Mouse (Mus musculus) MEL (cell line): Measurements from ENCODE around the gene Cox11. TPM values are rescaled to one million over a fixed set of nuclear protein-coding genes. Genes with fewer than 3 reads are reported as not detected.
A peak's percentile ranks its signal among the peaks of the same experiment; 100 is the strongest.

ENCODE experiments used
- DNase-seq: peaks from one replicate; pipeline ENCODE4 v3.0.0; 2011; ENCODE audit warnings: low read depth, low spot score
- H3K27ac ChIP-seq: 2 replicates; pipeline ENCODE4 v1.5.1; 2012; ENCODE audit warnings: low read depth, mild to moderate bottlenecking, control low read depth, low read length, moderate library complexity; ENCODE audit not compliant: control insufficient read depth
- H3K27me3 ChIP-seq, 2 experiments: fragments of 150-350 bp in 1 of 2; sonication (generic) in 1 of 2; 2 replicates each; pipeline ENCODE4 v1.6.1; 2012; ENCODE audit warnings: low read length in 2 of 2, mild to moderate bottlenecking in 2 of 2, improper control_type of control experiment in 1 of 2, moderate library complexity in 1 of 2; ENCODE audit not compliant: insufficient read depth in 2 of 2, control insufficient read depth in 1 of 2
- H3K36me3 ChIP-seq, 2 experiments: 2 replicates each; pipeline ENCODE4 v1.6.1; 2012 to 2014; ENCODE audit warnings: low read length in 2 of 2, improper control_type of control experiment in 1 of 2, inconsistent platforms in 1 of 2, mild to moderate bottlenecking in 1 of 2; ENCODE audit not compliant: insufficient read depth in 2 of 2, control insufficient read depth in 1 of 2
- H3K4me1 ChIP-seq, 2 experiments: fragments of 150-350 bp in 1 of 2; sonication (generic) in 1 of 2; 2 replicates each; pipeline ENCODE4 v1.6.1; 2012; ENCODE audit warnings: low read length in 2 of 2, improper control_type of control experiment in 1 of 2, mild to moderate bottlenecking in 1 of 2; ENCODE audit not compliant: insufficient read depth in 2 of 2, control insufficient read depth in 1 of 2
- H3K4me3 ChIP-seq, 2 experiments: fragments of 150-350 bp in 1 of 2; sonication (generic) in 1 of 2; 2 replicates each; pipeline ENCODE4 v1.5.1; 2012; ENCODE audit warnings: low read depth in 2 of 2, low read length in 2 of 2, mild to moderate bottlenecking in 2 of 2, moderate library complexity in 2 of 2, control low read depth in 1 of 2, improper control_type of control experiment in 1 of 2; ENCODE audit not compliant: control insufficient read depth in 1 of 2, insufficient read depth in 1 of 2
- H3K79me2 ChIP-seq: 2 replicates; pipeline ENCODE4 v1.6.1; 2012; ENCODE audit warnings: mild to moderate bottlenecking, low read length, moderate library complexity; ENCODE audit not compliant: control insufficient read depth, poor library complexity, insufficient read depth
- H3K9ac ChIP-seq: 2 replicates; pipeline ENCODE4 v1.6.1; 2012; ENCODE audit warnings: low read depth, mild to moderate bottlenecking, control low read depth, low read length, moderate library complexity; ENCODE audit not compliant: control insufficient read depth, poor library complexity, severe bottlenecking
- H3K9me3 ChIP-seq: fragments of 150-350 bp; sonication (generic); replicated peaks from 2 replicates; pipeline ENCODE4 v1.6.1; 2012; ENCODE audit warnings: mild to moderate bottlenecking, low read length, improper control_type of control experiment, moderate library complexity; ENCODE audit not compliant: insufficient read depth
- CTCF ChIP-seq, 3 experiments: IDR thresholded peaks in 2 of 3; conservative IDR thresholded peaks in 1 of 3; 2 replicates each; pipeline ENCODE4 v1.5.1; 2011 to 2012; ENCODE audit warnings: low read length in 3 of 3, low read depth in 2 of 3, mild to moderate bottlenecking in 2 of 3, improper control_type of control experiment in 1 of 3, inconsistent platforms in 1 of 3, mixed read lengths in 1 of 3, moderate library complexity in 1 of 3; ENCODE audit not compliant: control insufficient read depth in 1 of 3, insufficient read depth in 1 of 3, poor library complexity in 1 of 3, severe bottlenecking in 1 of 3
- ELF1 ChIP-seq: IDR thresholded peaks from 2 replicates; pipeline ENCODE4 v1.6.1; 2014; ENCODE audit warnings: low read depth, mild to moderate bottlenecking, inconsistent platforms, low read length, improper control_type of control experiment, moderate library complexity
- EP300 ChIP-seq, 2 experiments: IDR thresholded peaks; 2 replicates each; pipeline ENCODE4 v1.6.1; 2011; ENCODE audit warnings: improper control_type of control experiment in 2 of 2, low read length in 2 of 2, low read depth in 1 of 2, mild to moderate bottlenecking in 1 of 2
- GABPA ChIP-seq: IDR thresholded peaks from 2 replicates; pipeline ENCODE4 v1.6.1; 2012; ENCODE audit warnings: low read depth, mild to moderate bottlenecking, inconsistent platforms, low read length, improper control_type of control experiment, moderate library complexity
- HCFC1 ChIP-seq: IDR thresholded peaks from 2 replicates; pipeline ENCODE4 v1.6.1; 2012; ENCODE audit warnings: low read depth, mild to moderate bottlenecking, inconsistent platforms, low read length, improper control_type of control experiment, moderate library complexity
- JUND ChIP-seq: IDR thresholded peaks from 2 replicates; pipeline ENCODE4 v1.6.1; 2011; ENCODE audit warnings: low read depth, mild to moderate bottlenecking, improper control_type of control experiment, low read length
- KAT2A ChIP-seq: conservative IDR thresholded peaks from 2 replicates; pipeline ENCODE4 v1.6.1; 2012; ENCODE audit warnings: low read depth, low read length, improper control_type of control experiment, inconsistent platforms
- MAX ChIP-seq: IDR thresholded peaks from 2 replicates; pipeline ENCODE4 v1.6.1; 2011; ENCODE audit warnings: low read length, improper control_type of control experiment
- MEF2A ChIP-seq: IDR thresholded peaks from 2 replicates; pipeline ENCODE4 v1.6.1; 2014; ENCODE audit warnings: low read depth, mild to moderate bottlenecking, inconsistent platforms, low read length, improper control_type of control experiment; ENCODE audit not compliant: poor library complexity, insufficient replicate concordance, severe bottlenecking; ENCODE audit errors: extremely low read depth
- MXI1 ChIP-seq: IDR thresholded peaks from 2 replicates; pipeline ENCODE4 v1.6.1; 2011; ENCODE audit warnings: mild to moderate bottlenecking, low read depth, low read length, improper control_type of control experiment
- MYB ChIP-seq: IDR thresholded peaks from 2 replicates; pipeline ENCODE4 v1.6.1; 2011; ENCODE audit warnings: mild to moderate bottlenecking, low read depth, low read length, improper control_type of control experiment
- NELFE ChIP-seq: IDR thresholded peaks from 2 replicates; pipeline ENCODE4 v1.6.1; 2011; ENCODE audit warnings: low read depth, low read length, improper control_type of control experiment
- NRF1 ChIP-seq: IDR thresholded peaks from 2 replicates; pipeline ENCODE4 v1.6.1; 2014; ENCODE audit warnings: low read depth, mild to moderate bottlenecking, inconsistent platforms, low read length, improper control_type of control experiment, moderate library complexity; ENCODE audit not compliant: poor library complexity, insufficient read depth, severe bottlenecking
- POLR2A ChIP-seq, 2 experiments: IDR thresholded peaks; 2 replicates each; pipeline ENCODE4 v1.6.1; 2011 to 2012; ENCODE audit warnings: low read length in 2 of 2, mild to moderate bottlenecking in 2 of 2, control low read depth in 1 of 2, improper control_type of control experiment in 1 of 2, low read depth in 1 of 2, moderate library complexity in 1 of 2; ENCODE audit not compliant: control insufficient read depth in 1 of 2, insufficient read depth in 1 of 2, poor library complexity in 1 of 2
- POLR2AphosphoS2 ChIP-seq: IDR thresholded peaks from 2 replicates; pipeline ENCODE4 v1.6.1; 2011; ENCODE audit warnings: low read length, improper control_type of control experiment
- TAL1 ChIP-seq: IDR thresholded peaks from 2 replicates; pipeline ENCODE4 v1.6.1; 2012; ENCODE audit warnings: mild to moderate bottlenecking, inconsistent platforms, low read length, moderate library complexity, mixed read lengths
- TBP ChIP-seq: IDR thresholded peaks from 2 replicates; pipeline ENCODE4 v1.8.0; 2011; ENCODE audit warnings: low read depth, low read length, improper control_type of control experiment
- USF1 ChIP-seq: IDR thresholded peaks from 2 replicates; pipeline ENCODE4 v1.6.1; 2014; ENCODE audit warnings: low read depth, mild to moderate bottlenecking, inconsistent platforms, low read length, improper control_type of control experiment, moderate library complexity
- USF2 ChIP-seq, 2 experiments: IDR thresholded peaks; 2 replicates each; pipeline ENCODE4 v1.6.1; 2011 to 2012; ENCODE audit warnings: improper control_type of control experiment in 2 of 2, low read length in 2 of 2, borderline replicate concordance in 1 of 2, inconsistent platforms in 1 of 2, low read depth in 1 of 2, mild to moderate bottlenecking in 1 of 2; ENCODE audit not compliant: insufficient read depth in 1 of 2
- ZKSCAN1 ChIP-seq: IDR thresholded peaks from 2 replicates; pipeline ENCODE4 v1.6.1; 2012; ENCODE audit warnings: low read depth, mild to moderate bottlenecking, inconsistent platforms, low read length, improper control_type of control experiment, moderate library complexity
- ZMIZ1 ChIP-seq: IDR thresholded peaks from 2 replicates; pipeline ENCODE4 v1.6.1; 2012; ENCODE audit warnings: low read depth, mild to moderate bottlenecking, inconsistent platforms, low read length, improper control_type of control experiment, moderate library complexity
- polyA plus RNA-seq, 2 experiments: library from polyadenylated mRNA; stranded (reverse) in 1 of 2; unstranded in 1 of 2; fragments of >175 nt in 1 of 2; fragments of >200 nt in 1 of 2; gene quantifications; 2 replicates each; pipeline versions ENCODE4 v1.2.1 to v1.2.4; 2012; ENCODE audit warnings: low replicate concordance in 2 of 2, low read depth in 1 of 2; ENCODE audit not compliant: insufficient read length in 2 of 2, insufficient read depth in 1 of 2, missing spikeins in 1 of 2
- total RNA-seq: library from RNA; depleted of rRNA; stranded (reverse); fragments of 300-350 nt; gene quantifications from 2 replicates; pipeline ENCODE4 v1.2.3, GENCODE M21; 2012

Gene Cox11
- total and polyA plus RNA-seq, 3 experiments, result 19.3 to 21.0 TPM; not detected in 1

DNA sequence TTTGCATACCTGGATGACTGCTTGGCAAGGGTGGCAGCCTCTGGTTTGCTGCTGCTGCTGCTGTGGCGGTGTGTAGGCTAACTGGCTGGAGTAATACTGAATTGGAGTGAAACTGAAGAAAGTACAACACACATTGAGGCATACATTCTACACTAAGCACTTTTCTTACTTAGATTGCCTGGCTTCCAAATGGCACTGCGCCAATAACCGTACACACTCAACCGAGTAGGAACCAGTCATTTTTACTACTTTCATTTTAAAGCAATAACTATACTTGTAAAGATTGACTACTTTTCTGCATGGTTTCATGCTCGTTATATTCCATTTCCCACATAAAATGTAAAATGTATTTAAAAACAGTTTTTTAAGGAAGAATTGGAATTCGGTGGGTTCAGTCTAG is 11.8 kb downstream of the Cox11 start:
- H3K4me1 ChIP-seq, result peaks cover 0 to 6% of the 10 kb centered on the region in 2 experiments; a peak in 1 of 4 replicates
- H3K27ac ChIP-seq, result no peak overlapping the region
- peaks cover 17 to 24% of the 10 kb centered on the region in 2 experiments for H3K36me3 ChIP-seq
- no peaks in the 10 kb centered on the region for H3K27me3 ChIP-seq
- H3K79me2 ChIP-seq, result no peaks in the 10 kb centered on the region
- no peak overlapping the region for H3K9ac ChIP-seq
- H3K4me3 ChIP-seq, result no peak overlapping the region
- TF ChIP-seq ELF1, result no peak
- TF ChIP-seq NRF1, result no peak
- no peak for TF ChIP-seq EP300 (IDR thresholded peaks at IDR 0.05; ENCODE audit: low read depth in 1 of 2, low read length in 2 of 2)
- TF ChIP-seq TAL1, result no peak
- TF ChIP-seq CTCF (IDR thresholded peaks at IDR 0.05 in 2 of 3, conservative IDR thresholded peaks at IDR 0.05 in 1 of 3; ENCODE audit: control insufficient read depth in 1 of 3, insufficient read depth in 1 of 3, low read depth in 2 of 3, low read length in 3 of 3, poor library complexity in 1 of 3, severe bottlenecking in 1 of 3), result no peak
- no peak for TF ChIP-seq HCFC1
- no peak for TF ChIP-seq USF2 (IDR thresholded peaks at IDR 0.05; ENCODE audit: borderline replicate concordance in 1 of 2, insufficient read depth in 1 of 2, low read depth in 1 of 2, low read length in 2 of 2)
- TF ChIP-seq MAX, result no peak
- no peak for TF ChIP-seq ZMIZ1
- no peak for TF ChIP-seq USF1
- no peak for TF ChIP-seq KAT2A
- no peak for TF ChIP-seq MEF2A
- TF ChIP-seq MYB, result no peak
- TF ChIP-seq NELFE, result no peak
- TF ChIP-seq ZKSCAN1, result no peak
- TF ChIP-seq MXI1, result no peak
- TF ChIP-seq, all 39 proteins: peak for 0
- DNase-seq, result peak; percentile 56
- no peaks in the 10 kb centered on the region for H3K9me3 ChIP-seq

DNA sequence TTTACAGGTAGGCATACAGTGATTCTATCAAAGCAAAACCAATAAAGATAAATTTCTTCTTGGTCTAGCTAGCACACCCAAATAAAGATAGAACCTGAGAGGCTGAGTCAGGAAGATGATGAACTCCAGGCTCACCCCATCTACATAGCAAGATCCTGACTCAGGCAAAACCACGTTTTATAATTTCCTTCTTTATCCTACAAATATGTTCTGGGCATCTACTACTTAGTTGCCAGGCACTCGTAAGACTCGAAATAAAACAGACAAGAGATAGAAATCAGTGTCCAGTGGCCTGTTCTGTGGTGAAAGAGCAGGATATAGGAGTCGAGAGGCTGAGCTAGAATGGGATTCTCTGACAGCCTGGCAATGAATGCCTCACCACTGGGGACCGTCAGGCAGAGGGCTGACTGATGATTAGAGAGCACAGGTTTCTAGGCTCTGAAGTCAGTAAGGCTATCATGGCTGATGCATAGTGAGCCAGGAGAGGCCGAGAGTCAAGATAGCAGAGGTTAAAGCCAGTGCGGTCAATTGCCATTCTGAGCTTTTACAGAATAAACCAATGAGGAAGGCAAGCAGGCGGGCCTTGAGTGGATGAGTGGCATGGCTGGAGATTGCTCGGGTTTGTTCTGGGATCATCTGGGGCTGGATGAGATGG is 12.4 kb downstream of the Cox11 start:
- no peaks in the 10 kb centered on the region for H3K9me3 ChIP-seq
- no peak for DNase-seq
- H3K4me1 ChIP-seq, result peaks cover 0 to 6% of the 10 kb centered on the region in 2 experiments; a peak in 1 of 4 replicates
- no peak overlapping the region for H3K9ac ChIP-seq
- no peak overlapping the region for H3K27ac ChIP-seq
- no peak overlapping the region for H3K4me3 ChIP-seq
- H3K36me3 ChIP-seq, result peaks cover 15 to 18% of the 10 kb centered on the region in 2 experiments
- H3K27me3 ChIP-seq, result no peaks in the 10 kb centered on the region
- no peaks in the 10 kb centered on the region for H3K79me2 ChIP-seq
- no peak for TF ChIP-seq GABPA
- no peak for TF ChIP-seq POLR2A (IDR thresholded peaks at IDR 0.05; ENCODE audit: control insufficient read depth in 1 of 2, insufficient read depth in 1 of 2, low read depth in 1 of 2, low read length in 2 of 2, poor library complexity in 1 of 2)
- no peak for TF ChIP-seq JUND
- TF ChIP-seq TBP, result no peak
- no peak for TF ChIP-seq HCFC1
- TF ChIP-seq POLR2AphosphoS2, result peak; percentile 58
- no peak for TF ChIP-seq TAL1
- no peak for TF ChIP-seq CTCF (IDR thresholded peaks at IDR 0.05 in 2 of 3, conservative IDR thresholded peaks at IDR 0.05 in 1 of 3; ENCODE audit: control insufficient read depth in 1 of 3, insufficient read depth in 1 of 3, low read depth in 2 of 3, low read length in 3 of 3, poor library complexity in 1 of 3, severe bottlenecking in 1 of 3)
